Mouse (Mus musculus) 416B (cell line): ENCODE results near the gene Ush1g.
A peak's percentile ranks its signal among the peaks of the same experiment; 100 is the strongest.

Experiments
- DNase-seq: peaks from one replicate; pipeline ENCODE4 v3.0.0; 2011; ENCODE audit warnings: low read depth

Gene Ush1g

DNA sequence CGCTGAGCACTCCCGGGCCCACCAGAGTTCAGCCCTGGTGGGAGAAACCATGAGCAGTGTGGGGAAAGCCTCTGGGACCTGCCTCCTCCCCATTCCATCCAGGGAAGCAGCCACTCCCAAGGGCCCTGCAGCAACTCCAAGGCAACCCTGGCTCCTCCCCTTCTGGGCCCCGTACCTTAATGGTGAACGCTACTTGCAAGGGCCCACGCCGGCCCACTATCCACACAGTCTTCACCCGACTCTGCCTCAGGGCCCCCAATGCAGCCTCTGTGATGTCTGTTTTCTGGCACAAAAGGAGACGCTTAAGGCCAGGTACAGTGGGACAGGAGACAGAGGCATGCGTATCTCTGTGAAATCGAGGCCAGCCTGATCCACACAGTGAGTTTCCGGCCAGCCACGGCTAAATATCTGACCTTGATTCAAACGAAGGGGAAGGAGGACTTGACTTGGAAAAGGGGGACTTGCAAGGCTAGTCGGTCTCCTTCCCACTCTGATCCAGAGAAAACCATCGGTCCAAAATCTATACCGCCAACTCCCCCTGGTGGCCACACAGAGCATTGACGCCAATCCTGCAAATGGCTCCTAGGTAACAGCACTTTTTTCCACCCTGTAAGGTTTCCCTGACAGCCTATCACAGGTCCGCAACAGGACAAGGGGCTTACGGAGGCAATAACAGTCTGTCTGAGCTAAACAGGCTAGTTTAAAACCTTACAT, 51.5 kb downstream of the Ush1g start:
- peak; percentile 68 for DNase-seq

GRCm38 (mm10) chr11:115269330-115270066, 52.3 kb downstream of the Ush1g start:
- DNase-seq = no peak

GRCm38 (mm10) chr11:115267958-115268357, 53.9 kb downstream of the Ush1g start:
- no peak for DNase-seq

- no peak for DNase-seq
Measured at GRCm38 (mm10) chr11:115267061-115267883, 54.6 kb downstream of the Ush1g start, which contains the start of gene Grin2c. Grin2c (minus strand) TSS chr11:115267243.

DNA sequence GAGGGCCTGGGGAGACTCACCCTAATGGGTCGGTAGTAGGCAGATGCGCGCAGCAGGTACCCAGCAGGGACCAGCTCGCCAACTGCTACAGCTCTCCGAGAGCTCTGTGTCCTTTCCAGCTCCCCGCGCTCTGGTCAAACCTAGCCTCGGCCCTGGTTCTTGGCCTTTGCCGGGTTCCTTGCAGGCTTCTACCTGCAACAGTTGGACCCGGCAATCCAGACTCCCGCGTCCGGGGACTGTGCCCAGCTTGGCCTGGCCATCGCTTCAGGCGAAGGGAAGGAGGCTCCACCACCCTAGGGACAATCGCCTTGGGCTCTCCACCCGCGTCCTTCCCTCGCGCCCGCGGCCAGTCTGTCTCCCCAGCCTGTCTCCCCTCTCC, 55.5 kb downstream of the Ush1g start:
- DNase-seq = no peak

DNA sequence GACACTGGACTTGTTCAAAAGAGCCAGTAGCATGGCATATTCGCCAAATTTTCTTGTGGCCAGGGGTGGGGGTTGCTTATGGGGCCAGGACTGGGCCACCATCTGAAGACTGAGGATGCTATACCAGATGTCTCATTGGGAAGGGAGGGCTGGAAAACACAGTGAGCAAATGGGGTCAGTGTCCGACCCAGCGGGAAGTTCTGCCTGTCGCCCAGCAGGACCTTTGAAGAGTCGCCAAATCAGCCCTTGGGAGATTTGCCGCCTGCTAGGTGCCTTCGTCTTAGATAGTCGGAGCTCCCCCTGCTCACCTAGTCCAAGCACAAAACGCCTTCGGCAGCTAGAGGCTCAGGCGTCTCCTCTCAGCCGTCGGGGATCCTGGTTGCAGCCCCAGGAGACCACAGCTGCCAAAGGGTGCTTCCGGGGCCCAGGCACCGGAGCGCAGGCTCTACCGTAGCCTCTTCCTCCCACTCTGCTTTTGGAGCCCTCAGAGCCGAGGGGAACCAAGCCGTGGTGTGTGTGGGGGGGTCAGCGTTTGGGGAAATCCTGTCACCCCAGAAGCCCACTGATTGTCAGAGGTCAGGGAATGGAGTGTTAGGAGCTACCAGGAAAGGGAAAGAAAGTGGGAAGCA, 56.0 kb downstream of the Ush1g start:
- DNase-seq = no peak
